Mouse (Mus musculus): Measurements from ENCODE around the gene Wdr5b.

DNA sequence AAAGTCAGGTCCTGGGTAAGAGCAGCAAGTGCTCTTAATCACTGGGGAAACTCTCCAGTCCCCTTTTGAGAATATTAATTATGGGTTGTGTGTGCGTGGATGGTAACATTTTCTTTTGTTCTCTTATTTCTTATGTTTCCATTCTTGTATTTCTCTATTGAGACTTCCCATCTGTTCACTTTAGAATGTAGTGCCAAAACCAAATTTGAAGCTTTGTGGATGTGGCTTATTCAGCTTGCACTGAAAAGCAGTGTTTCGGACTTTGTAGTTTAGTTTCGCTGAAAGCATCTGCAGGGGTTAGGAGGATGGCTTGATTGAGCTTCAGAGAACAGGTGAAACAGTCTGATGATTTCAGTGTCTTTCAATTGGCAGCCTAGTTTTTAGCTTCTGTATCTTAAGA, 47.7 kb upstream of the Wdr5b start:
- TF ChIP-seq CTCF (IDR thresholded peaks at IDR 0.05; ENCODE audit: low read depth) (no peak), EP300 (optimal IDR thresholded peaks at IDR 0.05) (no peak)
